Mouse (Mus musculus) cortical plate, adult 2 months (tissue): ENCODE measurements at regions not wholly inside any gene's neighbourhood (a gene's known extent, or its start where the extent isn't known, plus 50 kb on each side); places are given as distances from the start of the nearest gene placed in this dataset.

Source experiments
- CTCF ChIP-seq: fragments of 200-500 bp; IDR thresholded peaks from 2 replicates; pipeline ENCODE4 v1.5.1; 2011; ENCODE audit warnings: mild to moderate bottlenecking, control low read depth, low read length; ENCODE audit not compliant: insufficient read depth; ENCODE audit errors: extremely low read depth
- POLR2A ChIP-seq: fragments of 200-500 bp; IDR thresholded peaks from 2 replicates; pipeline ENCODE4 v1.6.1; 2011; ENCODE audit warnings: mild to moderate bottlenecking, low read length, control low read depth; ENCODE audit not compliant: insufficient read depth; ENCODE audit errors: extremely low read depth

- TF ChIP-seq CTCF, result no peak
- TF ChIP-seq POLR2A, result no peak
Observed at GRCm38 (mm10) chr8:92581051-92581450, 93.0 kb upstream of the Irx6 start.
